Mouse (Mus musculus) hindbrain, postnatal 0 days (tissue): ENCODE results near the gene Qsox1. TPM values are rescaled to one million over a fixed set of nuclear protein-coding genes. Genes with fewer than 3 reads are reported as not detected.
A peak's percentile ranks its signal among the peaks of the same experiment; 100 is the strongest.

Experiments used
- ATAC-seq: fragments of 200-750 bp; cut with Nextera tagmentation; 2 replicates; pipeline ENCODE4 v1.8.0; 2017; ENCODE audit warnings: mild to moderate bottlenecking, moderate TSS enrichment, moderate library complexity
- DNase-seq: peaks from one replicate; pipeline ENCODE4 v3.0.0-alpha.2; 2015; ENCODE audit warnings: low spot score
- H3K27ac ChIP-seq: fragments of 300-500 bp; sonication (generic); 2 replicates; pipeline ENCODE4 v1.5.1; 2014; ENCODE audit warnings: mild to moderate bottlenecking
- H3K27me3 ChIP-seq: fragments of 300-500 bp; sonication (generic); 2 replicates; pipeline ENCODE4 v1.6.1; 2014; ENCODE audit warnings: low read length, mixed read lengths; ENCODE audit not compliant: insufficient read depth
- H3K36me3 ChIP-seq: fragments of 300-500 bp; sonication (generic); 2 replicates; pipeline ENCODE4 v1.6.1; 2014; ENCODE audit warnings: low read length, mixed read lengths; ENCODE audit not compliant: insufficient read depth
- H3K4me1 ChIP-seq: fragments of 300-500 bp; sonication (generic); 2 replicates; pipeline ENCODE4 v1.6.1; 2014; ENCODE audit warnings: antibody characterized with exemption, low read length, mixed read lengths; ENCODE audit not compliant: insufficient read depth
- H3K4me2 ChIP-seq: fragments of 300-500 bp; sonication (generic); 2 replicates; pipeline ENCODE4 v1.6.1; 2014; ENCODE audit warnings: low read depth, mild to moderate bottlenecking, low read length, moderate library complexity, mixed read lengths
- H3K4me3 ChIP-seq: fragments of 300-500 bp; sonication (generic); 2 replicates; pipeline ENCODE4 v1.5.1; 2014; ENCODE audit warnings: low read length
- H3K9ac ChIP-seq: fragments of 300-500 bp; sonication (generic); replicated peaks from 2 replicates; pipeline ENCODE4 v1.6.1; 2014; ENCODE audit warnings: mild to moderate bottlenecking, low read length, moderate library complexity, mixed read lengths
- H3K9me3 ChIP-seq: fragments of 300-500 bp; sonication (generic); 2 replicates; pipeline ENCODE4 v1.6.1; 2016; ENCODE audit warnings: low read length, mixed read lengths
- CTCF ChIP-seq: IDR thresholded peaks from 2 replicates; pipeline ENCODE4 v1.5.1; 2016; ENCODE audit warnings: antibody characterized with exemption, control low read depth, low read depth
- whole genome bisulfite sequencing: fragments of 180-500 bp; shearing (Covaris S2); extraction: QIAGEN DNeasy Blood & Tissue Kit; methylation state at CpG from one replicate; pipeline ENCODE4 v1.1.7; 2014; 5-methylcytosine and 5-hydroxymethylcytosine counted together
- polyA plus RNA-seq: library from polyadenylated mRNA; unstranded; fragments of >200 nt; fragmentation: Nextera tagmentation; extraction: Ambion mirVana; gene quantifications from 2 replicates; pipeline ENCODE4 v1.2.1, GENCODE M21; 2015
- total RNA-seq: library from RNA; depleted of rRNA; stranded (reverse); fragments of >200 nt; gene quantifications from 2 replicates; pipeline ENCODE4 v1.2.3, GENCODE M21; 2014

The Qsox1 gene
- total and polyA plus RNA-seq, 2 experiments from 2014 or later = 26.2 to 42.8 TPM

- 78% methylated on average over 5 of the region's 5 CpGs for whole genome bisulfite sequencing
- H3K9me3 ChIP-seq = no peaks in the 10 kb centered on the region
- no peak overlapping the region for H3K4me3 ChIP-seq
- H3K9ac ChIP-seq = no peak overlapping the region
- no peak for ATAC-seq
- no peak for DNase-seq
- no peak overlapping the region for H3K4me2 ChIP-seq
- H3K27ac ChIP-seq = no peak overlapping the region
- no peaks in the 10 kb centered on the region for H3K4me1 ChIP-seq
- no peak for TF ChIP-seq CTCF
- H3K36me3 ChIP-seq = no peaks in the 10 kb centered on the region
- H3K27me3 ChIP-seq = no peaks in the 10 kb centered on the region
Measured at GRCm38 (mm10) chr1:155820646-155821045, 8.0 kb upstream of the Qsox1 start.

GRCm38 (mm10) chr1:155816167-155816566, 3.5 kb upstream of the Qsox1 start:
- ATAC-seq (no peak), DNase-seq (no peak)
- no peak overlapping the region for H3K27ac ChIP-seq
- no peak for TF ChIP-seq CTCF
- H3K4me1 ChIP-seq = 0 out of 2 replicates have a peak, but pooled peaks cover 7% of the 10 kb centered on the region
- H3K9ac ChIP-seq = no peak overlapping the region
- no peaks in the 10 kb centered on the region for H3K9me3 ChIP-seq
- H3K4me3 ChIP-seq = no peak overlapping the region
- no peak overlapping the region for H3K4me2 ChIP-seq
- H3K27me3 ChIP-seq = no peaks in the 10 kb centered on the region
- H3K36me3 ChIP-seq = no peaks in the 10 kb centered on the region
- WGBS = 43% methylated on average over 2 of the region's 2 CpGs

- no peaks in the 10 kb centered on the region for H3K9me3 ChIP-seq
- peak overlapping the region; percentile 70 for H3K4me3 ChIP-seq
- peak overlapping the region; percentile 69 for H3K27ac ChIP-seq
- peak overlapping the region; percentile 76 for H3K4me2 ChIP-seq
- H3K4me1 ChIP-seq = 0 out of 2 replicates have a peak, but pooled peaks cover 14% of the 10 kb centered on the region
- peak overlapping the region; percentile 67 for H3K9ac ChIP-seq
- H3K36me3 ChIP-seq = no peaks in the 10 kb centered on the region; the same call in 1 of the 2 replicates
- H3K27me3 ChIP-seq = no peaks in the 10 kb centered on the region
- TF ChIP-seq CTCF = no peak
- peak; percentile 27 for ATAC-seq
- DNase-seq = no peak
- 2% methylated on average over 21 of the region's 22 CpGs for WGBS
Measured at GRCm38 (mm10) chr1:155811995-155812580, 601 bp downstream of the Qsox1 start.

DNA sequence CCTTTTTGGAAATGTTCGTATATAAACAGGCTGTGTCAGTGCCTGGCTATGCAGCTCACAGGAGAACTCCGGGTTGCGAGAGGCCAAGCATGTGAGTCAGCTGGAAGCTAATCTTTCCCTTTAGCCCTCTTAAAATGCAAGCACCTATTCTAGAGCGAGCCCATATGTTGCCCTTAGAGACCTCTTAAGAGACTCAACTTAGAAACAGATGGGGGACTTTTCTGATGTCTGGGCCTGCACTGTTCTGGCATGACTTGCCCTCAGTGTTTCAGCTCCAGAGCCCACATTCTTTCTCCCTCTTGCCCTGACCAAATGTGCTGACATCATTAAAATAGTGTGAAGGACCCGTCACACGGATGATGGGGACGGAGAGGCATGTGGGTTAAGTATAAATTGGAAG, 2.1 kb downstream of the Qsox1 start:
- TF ChIP-seq CTCF = no peak
- Histone ChIP-seq H3K27me3 (no peaks in the 10 kb centered on the region), H3K9me3 (no peaks in the 10 kb centered on the region), H3K27ac (no peak overlapping the region), H3K9ac (no peak overlapping the region), H3K36me3 (no peaks in the 10 kb centered on the region; the same call in 1 of the 2 replicates), H3K4me1 (0 out of 2 replicates have a peak, but pooled peaks cover 14% of the 10 kb centered on the region), H3K4me2 (peak overlapping the region; percentile 76; the same call in 1 of the 2 replicates), H3K4me3 (no peak overlapping the region)
- WGBS = 52% methylated on average over 7 of the region's 7 CpGs
- DNase-seq (no peak), ATAC-seq (no peak)

- Histone ChIP-seq H3K4me1 (0 out of 2 replicates have a peak, but pooled peaks cover 14% of the 10 kb centered on the region), H3K9me3 (no peaks in the 10 kb centered on the region), H3K9ac (no peak overlapping the region), H3K4me2 (peak overlapping the region; percentile 76; the same call in 1 of the 2 replicates), H3K27me3 (no peaks in the 10 kb centered on the region), H3K4me3 (no peak overlapping the region), H3K36me3 (no peaks in the 10 kb centered on the region; the same call in 1 of the 2 replicates), H3K27ac (no peak overlapping the region)
- ATAC-seq (0 out of 2 replicates have a peak, but pooled peaks have one; percentile 21), DNase-seq (peak; percentile 60)
- no peak for TF ChIP-seq CTCF
- 59% methylated on average over 10 of the region's 10 CpGs for WGBS
Measured at GRCm38 (mm10) chr1:155809706-155810442, 2.8 kb downstream of the Qsox1 start.

- Histone ChIP-seq H3K27ac (no peak overlapping the region), H3K4me3 (no peak overlapping the region), H3K4me2 (no peak overlapping the region), H3K27me3 (no peaks in the 10 kb centered on the region), H3K36me3 (no peaks in the 10 kb centered on the region; the same call in 1 of the 2 replicates), H3K9ac (no peak overlapping the region), H3K9me3 (no peaks in the 10 kb centered on the region), H3K4me1 (0 out of 2 replicates have a peak, but pooled peaks cover 14% of the 10 kb centered on the region)
- DNase-seq (no peak), ATAC-seq (no peak)
- 98% methylated on average over 4 of the region's 4 CpGs for whole genome bisulfite sequencing
- TF ChIP-seq CTCF = no peak
Measured at GRCm38 (mm10) chr1:155808261-155808660, 4.4 kb downstream of the Qsox1 start.

DNA sequence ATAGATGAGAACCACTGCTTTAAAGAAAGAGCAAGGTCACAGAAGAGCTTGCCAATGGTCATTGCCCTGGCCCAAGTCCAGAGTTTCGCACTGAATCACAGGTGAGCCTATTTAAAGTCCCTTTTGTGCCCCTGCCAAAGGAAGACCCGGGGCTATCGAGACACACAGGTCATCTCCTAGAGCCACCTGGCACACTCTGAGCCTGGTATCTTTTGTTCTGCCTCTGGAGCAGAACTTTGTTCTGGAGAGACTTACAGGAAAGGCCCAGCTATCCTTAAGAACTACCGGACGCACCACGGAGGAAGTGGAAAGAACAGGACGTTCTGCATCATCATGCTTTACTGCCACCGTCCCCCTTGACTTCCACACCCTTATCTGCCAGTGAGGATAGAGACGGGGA, 7.1 kb downstream of the Qsox1 start:
- Histone ChIP-seq H3K27ac (no peak overlapping the region), H3K9ac (no peak overlapping the region), H3K4me1 (0 out of 2 replicates have a peak, but pooled peaks cover 7% of the 10 kb centered on the region), H3K27me3 (no peaks in the 10 kb centered on the region), H3K4me2 (no peak overlapping the region), H3K9me3 (no peaks in the 10 kb centered on the region), H3K4me3 (no peak overlapping the region), H3K36me3 (peaks cover 5% of the 10 kb centered on the region; the same call in 1 of the 2 replicates)
- 93% methylated on average over 9 of the region's 9 CpGs for WGBS
- TF ChIP-seq CTCF = no peak
- no peak for ATAC-seq
- no peak for DNase-seq
